ENCODE assay signal across 31 mouse cellular contexts in the genomic region with DNA sequence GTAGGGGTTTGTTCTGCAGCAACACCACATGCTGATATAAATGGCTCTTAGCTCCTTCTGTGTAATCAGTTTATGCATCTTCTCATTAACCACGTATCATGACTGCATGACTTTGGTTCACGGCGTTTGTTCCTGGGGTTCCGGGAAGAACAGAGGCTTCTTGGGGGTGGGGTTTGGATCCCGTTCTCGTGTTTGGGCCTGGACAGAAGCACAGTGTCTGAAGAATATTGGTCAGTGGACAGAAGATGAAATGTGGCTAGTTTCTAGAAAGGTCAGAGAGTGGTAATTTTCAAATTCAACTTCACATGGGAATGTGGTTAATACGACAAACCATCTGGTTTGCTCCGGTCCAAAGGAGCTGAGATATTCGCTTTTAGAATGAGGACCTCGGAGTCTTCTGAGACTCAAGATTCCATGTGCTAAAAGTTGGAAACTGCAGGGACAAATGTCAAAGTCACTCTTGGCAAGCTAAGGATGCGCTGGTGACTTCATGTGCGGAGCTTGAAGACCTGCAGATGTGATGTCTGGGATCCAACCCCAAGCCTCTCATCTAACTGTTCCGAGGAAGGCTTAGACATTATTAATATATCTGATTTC. TPM values are rescaled to one million over a fixed set of nuclear protein-coding genes. Genes with fewer than 3 reads are reported as not detected.
DNase-seq lines count a peak whose midpoint lies in the region; TF ChIP-seq lines count a peak whose summit lies in the region.
"Had no signal": no experiment of that assay in that cellular context is flagged by ENCODE, and none has a peak within 500 bp of the region (broad histone marks: within the 10 kb centered on the region; RNA-seq: fewer than 3 reads in every experiment).

No protein-coding gene starts in this region.

- intact Hi-C loops in gastrocnemius, postnatal 14 days (cut with DNase I; ENCODE audit: low total_unique reads): no loop called here

- no peak for TF ChIP-seq POLR2A in kidney, adult 2 months (IDR thresholded peaks at IDR 0.05; ENCODE audit: low read depth, low read length)
- no peak for TF ChIP-seq POLR2A in lung, adult 2 months (IDR thresholded peaks at IDR 0.05; ENCODE audit: borderline replicate concordance, extremely low read depth, low read depth, low read length)

- H3K27me3 ChIP-seq in kidney, adult 2 months (replicated peaks; ENCODE audit: control insufficient read depth, insufficient read depth, low read length): no peaks in the 10 kb centered on the region
- H3K27me3 ChIP-seq: embryonic facial prominence, embryonic 13.5 days; forebrain, embryonic 12.5 days; hindbrain, embryonic 15.5 days; limb, embryonic 13.5 days; liver, embryonic 13.5 days; neural tube, embryonic 13.5 days; stomach, embryonic 15.5 days had no signal

- H3K4me3 ChIP-seq in kidney, adult 2 months (ENCODE audit: insufficient read depth, low read depth, low read length): no peak overlapping the region
- H3K4me3 ChIP-seq in lung, adult 2 months (replicated peaks; ENCODE audit: extremely low read depth, low read depth, low read length): no peak overlapping the region
- H3K4me3 ChIP-seq: embryonic facial prominence, embryonic 13.5 days; erythroblast, embryonic 14.5 days; forebrain, embryonic 12.5 days; hindbrain, embryonic 15.5 days; limb, embryonic 13.5 days; liver, embryonic 13.5 days; myocyte; neural tube, embryonic 13.5 days; stomach, embryonic 15.5 days had no signal

- H3K27ac ChIP-seq in kidney, adult 2 months (ENCODE audit: insufficient read depth, low read depth, low read length): no peak overlapping the region
- H3K27ac ChIP-seq: embryonic facial prominence, embryonic 13.5 days; forebrain, embryonic 12.5 days; hindbrain, embryonic 15.5 days; limb, embryonic 13.5 days; liver, embryonic 13.5 days; macrophage; neural tube, embryonic 13.5 days; stomach, embryonic 15.5 days had no signal

- H3K4me1 ChIP-seq in kidney, adult 2 months (ENCODE audit: control insufficient read depth, insufficient read depth, low read length): no peaks in the 10 kb centered on the region
- no peaks in the 10 kb centered on the region for H3K4me1 ChIP-seq in lung, adult 2 months (ENCODE audit: control insufficient read depth, insufficient read depth, low read length)
- H3K4me1 ChIP-seq: embryonic facial prominence, embryonic 13.5 days; forebrain, embryonic 12.5 days; hindbrain, embryonic 15.5 days; limb, embryonic 13.5 days; liver, embryonic 13.5 days; neural tube, embryonic 13.5 days; stomach, embryonic 15.5 days had no signal

- TF ChIP-seq CTCF in kidney, adult 2 months (conservative IDR thresholded peaks at IDR 0.05; ENCODE audit: insufficient read depth, insufficient read length, low read depth, low read length): no peak
- TF ChIP-seq CTCF in lung, adult 2 months (IDR thresholded peaks at IDR 0.05; ENCODE audit: insufficient read depth, low read length): no peak

- DNase-seq in gastrocnemius, postnatal 10 days: peak; percentile 18
- no peak for DNase-seq in gastrocnemius, postnatal 14 days
- peak; percentile 10 for DNase-seq in kidney, adult 2 months
- no peak for DNase-seq in kidney, adult 9 months
- DNase-seq in lung, adult 2 months: peak; percentile 15
- DNase-seq in lung, postnatal 10 days: peak; percentile 64
- DNase-seq in retina, postnatal 1 day: no peak
- no peak for DNase-seq in testis, postnatal 14 days (ENCODE audit: low spot score)
- DNase-seq: adrenal gland, postnatal 25 days; cerebellum, adult 8-10 months; cerebellum, postnatal 36 days; embryo, embryonic 11 days; gastrocnemius, postnatal 25 days; liver, embryonic 13.5 days; right cerebral cortex, postnatal 4 days; thymus, adult 18-20 months; thymus, postnatal 36 days had no signal

- H3K36me3 ChIP-seq in kidney, adult 2 months (ENCODE audit: control insufficient read depth, insufficient read depth, low read length): no peaks in the 10 kb centered on the region
- H3K36me3 ChIP-seq: embryonic facial prominence, embryonic 13.5 days; forebrain, embryonic 12.5 days; hindbrain, embryonic 15.5 days; limb, embryonic 13.5 days; liver, embryonic 13.5 days; neural tube, embryonic 13.5 days; stomach, embryonic 15.5 days had no signal

- WGBS in kidney, adult 2 months: 75% methylated on average over 13 of the region's 13 CpGs
- WGBS in lung, adult 2 months: 79% methylated on average over 13 of the region's 13 CpGs

RNA-seq across cellular contexts. Expression of a gene that starts 35.3 kb away (rescaled TPM):
- total RNA-seq in gastrocnemius, postnatal 10 days (2021): not detected
- not detected for total RNA-seq in gastrocnemius, postnatal 14 days (2021)
- 0.07 TPM in 1 of 2 replicates, not detected in the other for polyA plus RNA-seq in kidney, adult 2 months (2012; rRNA removed)
- 0.12 and 0.26 TPM in 2 replicates for polyA plus RNA-seq in lung, adult 2 months (2012; rRNA removed)
- total RNA-seq: adrenal gland, postnatal 25 days; gastrocnemius, postnatal 25 days; hematopoietic stem cell, adult 5-6 weeks; left cerebral cortex, postnatal 14 days had no signal
- polyA plus RNA-seq: embryonic facial prominence, embryonic 13.5 days; erythroblast, embryonic 14.5 days; forebrain, embryonic 12.5 days; heart, embryonic 14.5 days; hindbrain, embryonic 15.5 days; intestine, embryonic 14.5 days; limb, embryonic 13.5 days; liver, embryonic 13.5 days; macrophage; midbrain, embryonic 16.5 days; neural tube, embryonic 13.5 days; stomach, embryonic 15.5 days had no signal

Comparison
In these comparisons a context has a peak if more than half of its experiments do, and no peak if none do; other contexts are left out.
1. DNase-seq: peak in gastrocnemius, postnatal 10 days (single experiment), kidney, adult 2 months (single experiment), lung, adult 2 months (single experiment) and lung, postnatal 10 days (single experiment); none in gastrocnemius, postnatal 14 days (single experiment), kidney, adult 9 months (single experiment), retina, postnatal 1 day (single experiment) and testis, postnatal 14 days (single experiment).